Mouse (Mus musculus) WW6 (cell line): ENCODE results near the gene Tnpo1.

Source experiments
- DNase-seq: peaks from one replicate; pipeline ENCODE4 v3.0.0-alpha.2; 2013; ENCODE audit warnings: low read depth, low spot score

The Tnpo1 gene

GRCm38 (mm10) chr13:98925486-98926212 is 535 bp downstream of the Tnpo1 start:
- DNase-seq, result no peak

GRCm38 (mm10) chr13:98924897-98925485 is 1.2 kb downstream of the Tnpo1 start:
- DNase-seq, result no peak

GRCm38 (mm10) chr13:98922806-98923205 is 3.4 kb downstream of the Tnpo1 start:
- no peak for DNase-seq

- DNase-seq, result no peak
Observed at GRCm38 (mm10) chr13:98921276-98921675, 4.9 kb downstream of the Tnpo1 start.

- no peak for DNase-seq
Observed at GRCm38 (mm10) chr13:98920300-98920699, 5.9 kb downstream of the Tnpo1 start.

- DNase-seq, result no peak
Observed at GRCm38 (mm10) chr13:98919695-98920094, 6.5 kb downstream of the Tnpo1 start.

- no peak for DNase-seq
Observed at GRCm38 (mm10) chr13:98917851-98918250, 8.3 kb downstream of the Tnpo1 start.

GRCm38 (mm10) chr13:98915591-98915990 is 10.6 kb downstream of the Tnpo1 start:
- no peak for DNase-seq

GRCm38 (mm10) chr13:98914844-98915212 is 11.4 kb downstream of the Tnpo1 start:
- DNase-seq, result no peak

- no peak for DNase-seq
Observed at GRCm38 (mm10) chr13:98914010-98914843, 12.0 kb downstream of the Tnpo1 start.

- no peak for DNase-seq
Observed at GRCm38 (mm10) chr13:98913196-98913595, 13.0 kb downstream of the Tnpo1 start.

GRCm38 (mm10) chr13:98912602-98913001 is 13.6 kb downstream of the Tnpo1 start:
- DNase-seq, result no peak

GRCm38 (mm10) chr13:98910801-98911200 is 15.4 kb downstream of the Tnpo1 start:
- no peak for DNase-seq

- no peak for DNase-seq
Observed at GRCm38 (mm10) chr13:98904608-98905007, 21.6 kb downstream of the Tnpo1 start.

- DNase-seq, result no peak
Observed at GRCm38 (mm10) chr13:98902366-98903025, 23.7 kb downstream of the Tnpo1 start.

- DNase-seq, result no peak
Observed at GRCm38 (mm10) chr13:98899550-98899949, 26.6 kb downstream of the Tnpo1 start.

- DNase-seq, result no peak
Observed at GRCm38 (mm10) chr13:98897577-98897976, 28.6 kb downstream of the Tnpo1 start.

- no peak for DNase-seq
Observed at GRCm38 (mm10) chr13:98896434-98897126, 29.6 kb downstream of the Tnpo1 start.

- no peak for DNase-seq
Observed at GRCm38 (mm10) chr13:98896013-98896412, 30.2 kb downstream of the Tnpo1 start.

GRCm38 (mm10) chr13:98894900-98895299 is 31.3 kb downstream of the Tnpo1 start:
- DNase-seq, result no peak

- DNase-seq, result no peak
Observed at GRCm38 (mm10) chr13:98891443-98891842, 34.7 kb downstream of the Tnpo1 start.

- DNase-seq, result peak; percentile 54
Observed at GRCm38 (mm10) chr13:98890871-98891219, 35.3 kb downstream of the Tnpo1 start.
